Mouse (Mus musculus): ENCODE data around the gene Ube2v1. TPM values are rescaled to one million over a fixed set of nuclear protein-coding genes. Genes with fewer than 3 reads are reported as not detected.
"Not testable (repeated sequence)": the region's sequence is repeated elsewhere in the genome, so short reads cannot be mapped to it uniquely, and the experiment has no call there.

The Ube2v1 gene
- polyA plus RNA-seq, 1 experiment, result 21.6 TPM

- Histone ChIP-seq H3K36me3 (ENCODE audit: control insufficient read depth, insufficient read depth, low read length) (no peaks in the 10 kb centered on the region), H3K27me3 (ENCODE audit: control insufficient read depth, insufficient read depth, low read length) (no peaks in the 10 kb centered on the region), H3K27ac (ENCODE audit: control insufficient read depth, insufficient read depth, low read depth, low read length) (no peak overlapping the region), H3K4me3 (ENCODE audit: control insufficient read depth, low read depth, low read length) (no peak overlapping the region), H3K4me1 (ENCODE audit: control insufficient read depth, insufficient read depth, low read length) (no peaks in the 10 kb centered on the region)
- TF ChIP-seq CTCF (IDR thresholded peaks at IDR 0.05; ENCODE audit: control insufficient read depth, insufficient read depth, insufficient replicate concordance, low read depth, low read length) (no peak), POLR2A (IDR thresholded peaks at IDR 0.05; ENCODE audit: control insufficient read depth, low read depth, low read length) (no peak)
Measured at GRCm38 (mm10) chr2:167621255-167622087, 10.4 kb downstream of the Ube2v1 start.

GRCm38 (mm10) chr2:167617472-167617871, 14.4 kb downstream of the Ube2v1 start:
- no peaks in the 10 kb centered on the region for H3K4me1 ChIP-seq (ENCODE audit: control insufficient read depth, insufficient read depth, low read length)
- H3K27me3 ChIP-seq (ENCODE audit: control insufficient read depth, insufficient read depth, low read length), result no peaks in the 10 kb centered on the region
- H3K4me3 ChIP-seq (ENCODE audit: control insufficient read depth, low read depth, low read length), result no peak overlapping the region
- TF ChIP-seq CTCF (IDR thresholded peaks at IDR 0.05; ENCODE audit: control insufficient read depth, insufficient read depth, insufficient replicate concordance, low read depth, low read length) (no peak), POLR2A (IDR thresholded peaks at IDR 0.05; ENCODE audit: control insufficient read depth, low read depth, low read length) (no peak)
- H3K36me3 ChIP-seq (ENCODE audit: control insufficient read depth, insufficient read depth, low read length), result no peaks in the 10 kb centered on the region
- H3K27ac ChIP-seq (ENCODE audit: control insufficient read depth, insufficient read depth, low read depth, low read length), result no peak overlapping the region

- Histone ChIP-seq H3K27ac (ENCODE audit: control insufficient read depth, insufficient read depth, low read depth, low read length) (no peak overlapping the region), H3K4me1 (ENCODE audit: control insufficient read depth, insufficient read depth, low read length) (no peaks in the 10 kb centered on the region), H3K27me3 (ENCODE audit: control insufficient read depth, insufficient read depth, low read length) (no peaks in the 10 kb centered on the region), H3K36me3 (ENCODE audit: control insufficient read depth, insufficient read depth, low read length) (no peaks in the 10 kb centered on the region), H3K4me3 (ENCODE audit: control insufficient read depth, low read depth, low read length) (no peak overlapping the region)
- TF ChIP-seq POLR2A (IDR thresholded peaks at IDR 0.05; ENCODE audit: control insufficient read depth, low read depth, low read length) (no peak), CTCF (IDR thresholded peaks at IDR 0.05; ENCODE audit: control insufficient read depth, insufficient read depth, insufficient replicate concordance, low read depth, low read length) (no peak)
Measured at GRCm38 (mm10) chr2:167617034-167617433, 14.9 kb downstream of the Ube2v1 start.

- not testable (repeated sequence) for H3K4me3 ChIP-seq (ENCODE audit: control insufficient read depth, low read depth, low read length); H3K27ac ChIP-seq (ENCODE audit: control insufficient read depth, insufficient read depth, low read depth, low read length); H3K36me3 ChIP-seq (ENCODE audit: control insufficient read depth, insufficient read depth, low read length); H3K4me1 ChIP-seq (ENCODE audit: control insufficient read depth, insufficient read depth, low read length); H3K27me3 ChIP-seq (ENCODE audit: control insufficient read depth, insufficient read depth, low read length)
Measured at GRCm38 (mm10) chr2:167613335-167613734, 18.6 kb downstream of the Ube2v1 start.

- Histone ChIP-seq H3K27ac (ENCODE audit: control insufficient read depth, insufficient read depth, low read depth, low read length) (no peak overlapping the region), H3K4me3 (ENCODE audit: control insufficient read depth, low read depth, low read length) (no peak overlapping the region), H3K36me3 (ENCODE audit: control insufficient read depth, insufficient read depth, low read length) (no peaks in the 10 kb centered on the region), H3K4me1 (ENCODE audit: control insufficient read depth, insufficient read depth, low read length) (no peaks in the 10 kb centered on the region), H3K27me3 (ENCODE audit: control insufficient read depth, insufficient read depth, low read length) (no peaks in the 10 kb centered on the region)
- TF ChIP-seq POLR2A (IDR thresholded peaks at IDR 0.05; ENCODE audit: control insufficient read depth, low read depth, low read length), result no peak
- no peak for TF ChIP-seq CTCF (IDR thresholded peaks at IDR 0.05; ENCODE audit: control insufficient read depth, insufficient read depth, insufficient replicate concordance, low read depth, low read length)
Measured at GRCm38 (mm10) chr2:167612122-167612521, 19.8 kb downstream of the Ube2v1 start.

- no peak for TF ChIP-seq CTCF (IDR thresholded peaks at IDR 0.05; ENCODE audit: control insufficient read depth, insufficient read depth, insufficient replicate concordance, low read depth, low read length)
- TF ChIP-seq POLR2A (IDR thresholded peaks at IDR 0.05; ENCODE audit: control insufficient read depth, low read depth, low read length), result no peak
- no peaks in the 10 kb centered on the region for H3K27me3 ChIP-seq (ENCODE audit: control insufficient read depth, insufficient read depth, low read length)
Measured at GRCm38 (mm10) chr2:167611287-167611686, 20.6 kb downstream of the Ube2v1 start.

GRCm38 (mm10) chr2:167606745-167607123, 25.2 kb downstream of the Ube2v1 start:
- H3K36me3 ChIP-seq (ENCODE audit: control insufficient read depth, insufficient read depth, low read length), result no peaks in the 10 kb centered on the region
- no peak overlapping the region for H3K27ac ChIP-seq (ENCODE audit: control insufficient read depth, insufficient read depth, low read depth, low read length)
- TF ChIP-seq CTCF (IDR thresholded peaks at IDR 0.05; ENCODE audit: control insufficient read depth, insufficient read depth, insufficient replicate concordance, low read depth, low read length), result no peak
- no peak for TF ChIP-seq POLR2A (IDR thresholded peaks at IDR 0.05; ENCODE audit: control insufficient read depth, low read depth, low read length)
- no peaks in the 10 kb centered on the region for H3K27me3 ChIP-seq (ENCODE audit: control insufficient read depth, insufficient read depth, low read length)
- H3K4me1 ChIP-seq (ENCODE audit: control insufficient read depth, insufficient read depth, low read length), result no peaks in the 10 kb centered on the region
- H3K4me3 ChIP-seq (ENCODE audit: control insufficient read depth, low read depth, low read length), result no peak overlapping the region

More at GRCm38 (mm10) chr2:167611287-167611686, 20.6 kb downstream of the Ube2v1 start:
- Histone ChIP-seq H3K4me1 (ENCODE audit: control insufficient read depth, insufficient read depth, low read length) (no peaks in the 10 kb centered on the region), H3K36me3 (ENCODE audit: control insufficient read depth, insufficient read depth, low read length) (no peaks in the 10 kb centered on the region), H3K27ac (ENCODE audit: control insufficient read depth, insufficient read depth, low read depth, low read length) (no peak overlapping the region), H3K4me3 (ENCODE audit: control insufficient read depth, low read depth, low read length) (no peak overlapping the region)

Data from testis, adult 2 months (tissue).